Mouse (Mus musculus) spleen, postnatal 36 days (tissue): ENCODE results near the gene Ppp4r1.

Source experiments
- DNase-seq, 2 experiments: peaks; one replicate each; pipeline ENCODE4 v3.0.0; 2022; ENCODE audit warnings: low spot score in 2 of 2, mixed read lengths in 1 of 2

The Ppp4r1 gene

DNA sequence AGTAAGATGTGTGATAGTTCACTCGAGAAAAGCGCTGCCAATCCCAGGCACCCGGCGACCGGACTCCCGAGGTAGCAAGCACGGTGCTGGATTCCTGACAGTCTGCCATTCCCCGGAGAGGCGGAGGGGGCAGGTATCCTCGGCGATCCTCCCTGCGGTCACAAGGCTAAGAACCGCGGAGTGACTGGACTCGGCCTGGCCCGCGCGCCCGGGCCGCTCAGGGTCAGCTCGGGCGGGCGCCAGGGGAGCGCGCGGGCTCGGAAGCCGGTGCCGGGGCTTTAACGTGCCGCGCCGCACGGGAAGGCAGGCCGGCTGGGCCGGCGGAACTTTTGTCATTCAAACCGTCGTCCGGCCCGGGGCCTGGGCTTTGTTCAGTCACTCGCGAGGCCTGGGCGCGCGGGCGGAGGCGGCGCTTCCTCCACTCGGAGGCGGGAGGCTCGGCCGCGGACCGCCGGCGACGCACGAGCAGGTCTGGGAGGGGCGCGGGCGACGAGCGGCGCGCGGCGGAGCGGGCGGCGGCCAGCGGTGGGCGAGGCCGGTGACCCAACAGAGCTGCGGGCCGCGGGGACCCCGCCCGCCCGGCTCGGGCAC lies at the start of gene Ppp4r1:
Gene Ppp4r1 (plus strand): TSS at position 23 of the 591 bp plus-strand sequence.
- DNase-seq: peak; percentile 80 to 81

DNA sequence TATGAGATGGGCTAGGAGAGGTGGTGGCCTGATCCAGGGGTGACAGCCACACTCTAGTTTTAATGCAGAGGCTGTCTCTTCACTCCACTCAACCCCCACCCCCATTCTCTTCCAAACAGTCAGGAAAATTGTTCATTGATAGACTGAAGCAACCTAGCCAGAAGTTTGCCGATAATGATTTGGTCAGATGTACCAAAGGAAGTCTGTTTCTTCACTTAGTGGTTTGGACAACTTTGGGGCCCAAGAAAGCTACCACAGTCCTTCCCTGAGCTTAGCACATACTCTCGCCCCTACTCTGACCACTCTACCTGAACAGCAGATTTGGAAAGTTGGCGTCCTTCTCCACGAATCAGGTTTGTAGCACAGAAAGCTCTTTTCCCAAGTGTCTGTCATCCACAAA lies 49.7 kb upstream of the Ppp4r1 start:
- no peak for DNase-seq

DNA sequence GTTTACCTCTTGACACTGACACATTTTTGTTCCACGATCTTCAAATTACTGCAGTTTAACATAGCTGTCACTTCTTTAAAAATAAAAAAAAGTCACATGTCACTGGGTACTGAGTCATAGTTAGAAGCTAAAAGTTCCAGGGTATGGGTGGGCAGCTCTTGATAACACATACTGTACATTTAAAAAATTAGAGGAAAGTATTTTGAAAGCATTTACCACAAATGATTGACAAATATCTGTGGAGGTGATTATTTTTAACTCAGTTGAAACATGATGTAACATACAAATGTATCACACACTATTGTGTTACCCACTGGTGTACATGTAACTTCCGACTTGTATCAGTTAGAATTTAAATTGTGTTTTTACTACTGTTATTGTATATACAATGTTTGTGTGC lies 47.3 kb upstream of the Ppp4r1 start:
- DNase-seq: no peak

DNA sequence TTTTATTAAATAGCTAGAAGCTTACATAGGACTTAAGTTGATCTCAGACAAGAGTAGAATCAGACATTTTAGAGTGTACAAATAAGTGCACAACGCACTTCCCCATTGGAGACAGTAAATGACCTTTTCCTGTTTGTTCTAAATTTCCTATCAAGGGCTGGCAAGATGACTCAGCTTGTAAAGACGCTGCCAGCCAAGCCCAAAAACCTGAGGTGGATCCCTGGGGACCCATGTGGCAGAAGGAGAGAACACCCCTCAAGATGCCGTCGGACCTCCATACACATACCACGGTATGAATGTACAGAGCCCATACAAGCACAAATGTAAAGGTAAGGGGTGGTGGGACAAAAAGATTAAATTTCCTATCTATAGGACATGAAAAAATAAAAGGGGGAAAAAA lies 45.2 kb upstream of the Ppp4r1 start:
- no peak for DNase-seq

DNA sequence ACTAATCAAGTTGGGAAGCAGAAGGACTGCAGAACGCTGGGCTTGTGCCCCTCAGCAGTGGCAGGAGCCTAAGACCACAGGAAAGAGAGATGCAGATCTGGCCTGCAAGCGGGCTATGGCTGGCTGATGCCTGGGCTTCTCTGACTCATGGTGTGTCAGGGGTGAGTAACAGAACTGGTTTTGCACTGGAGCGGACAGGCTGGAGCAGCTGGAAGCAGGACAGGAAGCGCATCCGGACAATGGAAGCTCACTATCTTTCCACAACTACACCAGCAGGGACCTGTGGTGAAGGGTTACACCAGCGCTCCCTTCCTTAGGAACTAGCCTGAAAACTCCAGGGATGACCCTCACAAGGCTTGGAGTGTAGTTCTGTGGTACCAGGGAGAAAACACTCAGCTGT lies 44.8 kb upstream of the Ppp4r1 start:
- DNase-seq: no peak

DNA sequence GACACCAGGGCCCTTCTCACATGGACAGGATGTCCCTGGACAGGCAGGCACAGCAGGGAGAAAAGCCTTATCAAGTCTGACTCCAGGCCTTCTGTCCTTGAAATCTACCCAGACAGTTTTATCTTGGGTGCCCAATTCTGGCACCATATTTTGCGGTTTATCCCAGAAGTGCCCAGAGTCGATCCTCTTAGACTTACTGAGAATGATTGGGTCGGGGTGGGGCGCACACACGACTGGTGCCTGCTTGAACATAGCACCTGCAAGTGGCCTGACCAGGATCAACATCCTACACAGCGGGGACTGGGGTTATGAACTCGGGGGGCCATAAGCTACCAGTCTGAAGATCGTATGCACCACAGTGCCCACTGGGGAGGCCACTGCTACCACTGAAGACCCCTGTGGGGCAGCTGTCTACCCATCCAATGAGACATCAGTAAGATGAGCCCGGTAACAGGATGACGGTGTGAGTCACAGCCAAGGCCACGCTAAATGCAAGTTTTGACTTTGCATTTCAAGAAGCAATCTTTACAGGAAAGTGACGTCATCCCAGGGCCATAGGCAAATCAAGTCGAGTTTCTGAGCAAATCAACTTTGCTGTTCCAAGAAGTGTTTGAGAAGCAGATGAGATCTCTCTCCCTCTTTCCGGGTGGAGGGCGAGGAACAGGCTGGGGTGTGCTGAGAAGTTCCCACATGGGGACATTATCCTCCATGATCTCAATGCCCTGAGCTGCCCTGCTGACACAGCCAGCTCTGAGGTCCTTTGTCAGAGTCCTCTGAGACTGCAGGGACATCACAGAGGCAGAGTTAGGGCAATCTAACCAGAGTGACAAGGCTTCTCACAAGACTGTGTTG lies 42.3 kb upstream of the Ppp4r1 start:
- no peak for DNase-seq

DNA sequence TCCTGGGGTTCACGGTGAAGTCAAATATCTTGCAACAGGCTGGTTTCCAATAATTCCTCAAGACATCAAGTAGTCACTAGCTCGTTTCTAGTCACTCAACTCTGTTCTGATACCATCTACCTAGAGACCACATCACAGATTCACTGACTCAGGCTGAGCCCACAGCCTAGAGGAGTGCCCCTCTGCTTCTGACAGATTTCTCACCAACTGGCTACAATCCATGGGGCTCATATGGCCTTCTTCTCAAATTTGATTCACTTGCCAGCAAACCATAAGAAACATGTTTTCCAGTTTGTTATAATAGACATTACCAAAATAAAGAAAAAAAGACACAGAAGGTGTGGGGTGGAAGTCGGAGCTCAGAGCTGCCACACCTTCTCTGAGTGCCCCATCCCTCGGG lies 40.8 kb upstream of the Ppp4r1 start:
- DNase-seq: no peak

DNA sequence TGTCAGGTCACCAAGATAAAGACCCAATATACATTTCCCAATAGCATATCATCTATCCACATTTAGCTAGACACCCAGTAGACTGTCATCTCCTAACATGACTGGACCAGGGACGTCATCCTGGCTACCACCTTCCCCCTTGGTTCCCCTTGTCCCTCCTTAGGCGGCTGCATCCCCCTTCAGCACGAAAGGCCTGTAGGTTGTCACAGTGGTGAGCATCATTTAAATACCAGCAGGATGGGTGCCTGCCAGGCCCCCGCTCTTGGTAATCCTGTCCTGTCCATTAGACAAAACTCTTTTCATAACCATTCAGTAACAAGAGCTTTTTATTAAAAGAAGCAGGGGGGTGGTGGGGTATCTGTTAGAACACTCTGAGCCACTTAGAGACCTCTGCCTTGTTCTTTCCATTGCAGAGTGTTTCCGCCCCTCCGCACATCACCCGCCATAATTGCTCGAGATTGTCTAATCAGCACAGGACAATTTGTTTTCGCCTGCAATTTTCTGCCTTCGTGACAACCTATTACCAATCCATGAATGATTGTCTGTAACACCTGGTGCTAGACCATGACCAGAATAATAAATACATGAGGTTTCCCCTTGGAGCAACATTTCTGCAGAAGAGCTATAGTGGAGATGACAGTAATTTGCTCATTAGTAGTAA lies 40.0 kb upstream of the Ppp4r1 start:
- no peak for DNase-seq

DNA sequence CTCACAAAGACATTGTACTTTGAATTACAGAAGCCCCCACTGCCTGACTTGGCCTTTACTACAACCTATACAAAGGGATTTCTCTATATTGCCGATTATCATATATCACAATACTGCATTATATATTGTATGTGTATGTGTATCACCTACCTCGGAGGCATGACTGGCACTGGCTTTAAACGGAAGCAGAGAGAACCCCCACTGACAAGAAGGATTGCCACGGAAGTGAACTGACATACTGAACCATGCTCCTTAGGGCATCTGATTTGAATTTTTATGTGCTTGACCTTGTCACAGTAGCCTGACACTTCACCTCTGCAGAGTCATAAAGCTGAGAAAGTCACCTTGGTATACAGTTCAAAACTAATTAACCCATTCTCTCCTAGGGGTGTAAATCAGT lies 39.4 kb upstream of the Ppp4r1 start:
- no peak for DNase-seq

DNA sequence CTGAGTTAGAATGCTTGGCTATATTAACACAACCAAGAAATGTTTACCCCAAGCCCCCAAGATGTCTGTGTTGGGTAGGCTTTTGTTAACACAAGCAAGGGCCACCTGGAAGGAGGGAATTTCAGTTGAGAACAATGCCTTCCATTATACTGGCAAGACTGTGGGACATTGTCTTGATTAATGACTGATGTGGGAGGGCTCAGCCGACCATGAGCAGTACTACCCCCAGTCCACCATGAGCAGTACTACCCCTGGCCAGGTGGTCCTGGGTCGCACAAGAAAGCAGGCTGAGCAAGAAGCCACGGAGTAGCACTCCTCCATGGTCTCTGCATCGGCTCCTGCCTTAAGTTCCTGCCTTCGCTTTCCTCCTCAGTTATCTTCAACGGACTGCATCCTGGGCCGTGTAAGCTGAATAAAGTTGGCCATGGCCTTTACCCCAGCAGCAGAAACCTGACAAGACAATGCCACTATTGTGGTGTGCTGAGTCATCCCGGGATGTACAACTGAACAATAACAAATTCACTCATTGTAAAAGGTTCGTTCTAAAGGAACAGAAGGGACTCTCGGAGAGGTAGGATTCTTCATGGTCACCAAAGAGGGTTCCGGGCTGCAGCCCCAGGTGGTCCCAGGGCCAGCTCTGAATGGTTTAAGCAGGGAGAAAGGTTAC lies 38.6 kb upstream of the Ppp4r1 start:
- DNase-seq: no peak

DNA sequence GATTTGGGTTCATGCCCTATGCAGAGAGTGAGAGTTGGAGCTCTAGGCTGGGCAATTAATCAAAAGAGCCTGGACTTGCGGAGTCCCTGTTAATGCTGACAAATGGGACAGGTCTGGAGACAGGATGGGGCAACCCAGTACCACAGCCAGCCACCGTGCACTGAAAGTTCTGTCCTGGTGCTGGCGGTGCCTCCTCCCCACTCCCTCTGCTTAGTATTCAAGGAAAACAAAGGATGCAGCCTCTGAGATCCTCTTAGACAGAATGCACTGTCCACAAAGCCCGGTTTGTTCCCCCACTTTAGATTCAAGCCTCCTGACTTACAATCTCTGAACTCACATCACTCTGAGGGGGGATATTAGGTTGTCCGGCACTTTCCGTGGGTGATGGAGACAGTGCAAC lies 36.1 kb upstream of the Ppp4r1 start:
- DNase-seq: no peak

DNA sequence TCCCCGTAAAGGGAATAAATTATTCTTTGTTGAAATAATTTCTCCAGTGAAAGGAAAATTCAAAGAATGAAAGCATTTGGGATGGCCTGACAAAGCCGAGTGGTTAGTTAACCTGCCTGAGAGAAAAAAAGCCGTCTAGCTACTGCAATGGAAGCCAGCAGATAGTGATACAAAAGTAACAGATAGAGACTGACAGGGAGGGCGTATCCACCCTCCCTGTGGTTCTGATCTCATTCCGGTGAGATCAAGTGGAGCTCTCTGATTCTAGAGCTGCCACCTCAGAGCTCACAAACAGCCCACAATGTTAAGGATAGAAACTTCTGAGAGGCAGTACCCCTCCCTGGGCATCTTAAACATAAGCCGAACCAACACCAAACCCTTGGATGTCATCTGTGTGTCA lies 33.4 kb upstream of the Ppp4r1 start:
- no peak for DNase-seq

DNA sequence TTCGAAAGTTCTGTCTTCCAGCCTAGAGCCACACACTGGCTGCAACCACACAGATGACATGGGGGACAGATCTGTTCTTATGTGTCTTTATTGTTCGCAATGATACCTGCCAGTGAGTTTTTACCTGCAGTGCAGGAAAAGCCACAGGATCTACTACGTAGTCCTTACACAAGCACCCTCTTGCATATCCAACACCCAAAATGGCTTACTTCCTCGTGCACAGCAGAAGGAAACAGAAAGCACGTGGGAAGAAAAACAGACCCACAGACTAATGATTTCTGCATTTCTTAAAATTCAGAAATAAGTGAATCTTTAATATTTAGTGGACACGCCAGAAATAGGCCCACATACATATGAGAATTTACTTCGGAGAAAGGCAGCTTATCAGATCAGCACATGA lies 32.6 kb upstream of the Ppp4r1 start:
- DNase-seq: no peak

DNA sequence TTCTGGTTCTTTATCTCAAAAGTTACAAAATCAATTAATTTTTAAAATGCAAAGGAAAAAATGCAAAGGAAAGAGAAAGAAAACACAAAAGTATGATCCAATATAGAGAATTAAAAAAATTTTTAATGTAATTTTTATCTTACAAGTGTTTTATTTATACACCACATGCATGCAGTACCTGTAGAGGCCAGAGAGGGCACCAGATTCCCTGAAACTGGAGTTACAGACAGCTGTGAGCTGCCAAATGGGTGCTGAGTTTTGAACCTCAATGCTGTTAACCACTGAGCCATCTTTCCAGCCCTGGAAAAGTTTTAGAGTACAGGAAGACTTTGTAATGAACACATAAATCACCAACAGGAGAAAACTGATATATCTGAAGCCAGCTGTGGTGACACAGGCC lies 32.1 kb upstream of the Ppp4r1 start:
- no peak for DNase-seq

DNA sequence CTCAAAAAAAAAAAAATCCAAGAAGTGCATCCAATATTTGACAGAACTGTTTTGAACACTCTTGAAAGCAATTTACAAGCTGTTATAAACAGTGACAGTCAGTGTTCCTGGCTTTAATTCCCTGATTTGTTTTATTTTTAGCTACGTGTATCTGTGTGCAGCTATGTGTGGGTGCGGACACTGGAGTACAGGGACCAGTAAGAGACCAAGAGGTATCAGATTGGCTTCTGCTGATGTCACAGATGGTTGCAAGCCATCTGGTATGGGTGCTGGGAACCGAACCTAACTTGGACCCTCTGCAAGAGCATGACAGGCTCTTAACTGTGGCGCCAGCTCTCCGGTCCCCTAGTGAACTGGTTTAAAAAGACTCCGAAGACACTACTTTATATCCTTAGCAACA lies 29.2 kb upstream of the Ppp4r1 start:
- no peak for DNase-seq

DNA sequence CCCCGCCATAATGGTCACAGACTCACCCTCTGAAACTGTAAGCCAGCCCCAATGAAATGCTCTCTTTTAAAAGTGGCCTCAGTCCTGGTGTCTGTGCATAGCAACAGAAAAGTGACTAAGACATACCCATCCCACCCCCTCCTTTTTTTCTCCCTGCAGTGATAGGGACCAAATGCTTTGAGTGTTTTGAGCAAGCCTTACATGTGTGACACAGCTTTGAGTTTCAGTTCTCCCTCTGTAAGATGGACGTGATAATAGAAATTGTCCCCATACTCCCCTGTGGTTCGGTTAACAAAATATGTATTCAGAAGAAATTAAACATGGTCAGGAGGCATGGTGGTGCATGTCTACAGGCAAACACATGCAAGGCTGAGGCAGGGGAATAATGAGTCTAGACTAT lies 26.5 kb upstream of the Ppp4r1 start:
- peak; percentile 21 to 38 for DNase-seq

DNA sequence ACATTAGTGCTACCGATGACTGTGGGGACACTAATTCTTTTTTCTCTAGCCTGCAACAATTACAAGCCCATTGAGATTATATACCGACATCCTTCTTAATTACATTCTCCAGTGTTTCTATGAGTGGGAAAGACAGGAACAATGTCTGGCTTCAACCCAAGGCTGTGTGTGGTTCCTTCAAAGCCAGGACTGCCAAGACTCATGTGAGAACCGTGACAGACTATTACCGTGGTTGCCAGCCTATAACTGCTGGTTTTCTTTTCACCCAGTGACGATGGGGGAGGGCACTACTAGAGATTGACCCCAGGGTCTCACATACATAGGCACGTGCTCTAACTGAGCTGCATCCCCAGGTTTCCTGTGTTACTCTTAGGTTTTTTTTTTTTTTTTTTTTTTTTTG lies 25.2 kb upstream of the Ppp4r1 start:
- no peak for DNase-seq

DNA sequence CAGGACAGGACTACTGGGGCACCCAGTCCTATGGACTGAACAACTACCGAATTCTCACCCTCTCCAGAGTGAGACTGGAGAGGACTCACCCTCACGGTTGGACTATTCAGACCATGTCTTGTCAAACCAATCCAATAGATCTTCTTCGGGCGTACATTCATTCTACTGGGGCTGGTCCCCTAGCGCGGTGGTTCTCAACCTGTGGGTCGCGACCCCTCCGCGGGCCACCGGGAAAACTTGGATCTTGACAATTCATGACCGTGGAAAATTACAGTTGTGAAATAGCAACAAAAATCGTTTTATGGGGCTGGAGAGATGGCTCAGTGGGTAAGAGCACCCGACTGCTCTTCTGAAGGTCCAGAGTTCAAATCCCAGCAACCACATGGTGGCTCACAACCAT lies 19.2 kb upstream of the Ppp4r1 start:
- DNase-seq: no peak

DNA sequence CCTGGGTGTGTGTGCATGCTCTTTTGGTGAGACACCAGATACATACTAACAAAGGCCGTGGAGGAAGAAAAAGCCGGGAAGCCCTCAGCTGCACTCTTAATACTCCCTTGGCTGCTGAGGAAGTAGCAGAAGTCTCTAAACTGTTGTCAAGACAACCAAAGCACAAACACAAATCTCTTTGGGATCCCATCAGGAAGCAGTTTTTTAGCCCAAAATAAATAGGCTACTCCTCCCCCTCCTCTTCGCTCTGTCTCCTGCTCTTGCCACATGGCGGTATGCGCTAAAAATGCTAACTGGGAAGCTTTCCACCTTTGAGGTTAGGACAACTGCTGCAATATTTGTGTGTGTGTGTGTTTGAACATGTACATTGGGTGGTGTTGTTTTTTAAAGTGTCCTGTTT lies 13.9 kb upstream of the Ppp4r1 start:
- no peak for DNase-seq

DNA sequence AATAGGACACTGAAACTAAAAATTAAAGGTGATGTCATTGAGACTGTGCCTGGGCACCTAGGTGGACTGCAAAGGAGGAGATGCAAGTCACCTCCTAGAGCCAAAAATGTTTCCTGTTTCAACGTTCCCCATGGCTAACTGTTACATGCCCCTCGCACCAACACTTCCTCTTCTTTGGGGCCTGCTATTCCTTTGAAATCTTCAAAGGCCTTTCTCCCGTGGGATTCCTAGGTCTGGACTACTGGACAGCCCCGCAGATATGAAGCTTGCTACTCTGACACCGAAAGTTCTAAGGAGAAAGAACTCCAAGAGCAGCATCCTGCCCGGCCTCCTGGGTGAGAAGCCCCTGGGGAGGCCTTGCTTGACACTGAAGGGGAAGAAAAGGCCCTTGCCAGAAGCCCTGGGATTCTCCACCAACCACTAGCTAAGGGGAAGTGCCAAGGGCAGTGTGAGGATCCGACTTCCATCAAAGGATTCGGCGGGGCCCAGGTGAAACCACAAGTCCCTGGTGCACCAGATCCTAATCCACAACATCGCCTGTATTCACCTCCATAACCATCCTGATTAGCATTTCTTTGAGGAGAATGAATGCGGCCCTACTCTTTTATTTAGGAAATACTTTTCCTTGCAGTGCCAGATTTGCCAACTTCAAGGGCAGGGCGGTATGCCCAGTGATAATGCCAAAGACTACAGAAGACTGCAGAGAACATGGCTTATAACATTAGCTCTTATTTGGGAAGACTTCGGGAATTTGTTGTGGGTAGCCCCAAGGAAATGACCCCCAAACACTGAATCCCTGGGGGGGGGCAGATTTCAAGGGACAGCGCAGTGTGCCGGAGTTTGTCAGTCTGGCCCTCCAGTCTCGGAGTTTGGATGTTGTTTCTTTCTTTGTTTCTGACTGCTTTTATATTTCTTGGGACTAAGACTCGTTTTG lies 11.1 kb upstream of the Ppp4r1 start:
- peak; percentile 40 for DNase-seq
